Mouse (Mus musculus) liver, adult 10 weeks (tissue): ENCODE data around the gene Slc30a7. TPM values are rescaled to one million over a fixed set of nuclear protein-coding genes. Genes with fewer than 3 reads are reported as not detected.

ENCODE experiments used
- polyA plus RNA-seq: library from polyadenylated mRNA; stranded (reverse); fragments of 350-450 nt; fragmentation: Illumina TruSeq; extraction: RNeasy Lipid Tissue Mini Kit (QIAGEN cat#74804); gene quantifications from one replicate; pipeline ENCODE4 v1.2.3, GENCODE M21; 2014; ENCODE audit warnings: low read depth, low replicate concordance

Slc30a7 gene
- polyA plus RNA-seq, result 14.2 TPM

DNA sequence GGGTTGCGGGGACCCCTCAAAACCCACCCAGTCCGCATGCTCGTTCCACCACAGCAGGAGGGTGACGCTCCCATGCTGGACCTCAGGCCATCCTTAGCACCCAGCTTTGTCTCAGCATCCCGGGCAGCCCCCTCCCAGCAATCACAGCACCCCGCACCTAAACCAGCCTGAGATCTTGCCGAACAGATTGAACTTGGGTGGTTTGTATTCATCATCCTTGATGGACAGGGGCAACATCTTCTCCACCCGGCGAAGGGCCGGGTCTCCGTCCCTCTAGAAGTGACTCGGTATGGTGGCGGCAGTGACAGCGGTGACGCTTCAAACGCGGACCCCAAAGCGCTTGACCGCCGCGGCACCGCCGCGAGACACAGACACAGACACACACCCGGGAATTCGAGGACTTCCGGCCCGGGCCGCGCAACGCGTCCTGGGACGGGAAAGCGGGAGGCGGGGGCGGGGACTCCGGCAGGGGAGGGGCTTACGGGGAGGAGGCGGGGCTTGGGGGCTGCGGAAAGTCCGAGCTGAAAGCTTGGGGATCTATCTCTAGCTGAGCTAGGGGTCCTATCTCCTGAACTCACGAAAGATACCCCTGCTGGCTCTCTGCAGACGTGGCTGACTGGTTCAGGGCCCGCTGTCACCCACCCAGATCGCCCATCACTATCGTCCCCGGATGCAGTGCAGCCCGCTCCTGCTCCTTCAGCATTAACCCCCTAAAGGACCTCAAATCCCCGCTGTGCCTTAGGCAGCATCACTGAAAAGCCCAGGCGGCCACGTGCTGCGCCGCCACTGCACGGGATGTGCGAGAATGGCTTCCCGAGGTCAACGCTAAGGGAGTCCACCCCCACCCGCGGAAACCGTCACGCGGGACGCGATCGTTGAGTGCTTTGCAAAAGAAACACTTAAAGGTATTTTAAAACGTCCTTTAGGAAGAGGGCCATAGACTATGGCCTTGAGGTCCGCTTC is at the start of gene Slc30a7, which contains the start of gene Extl2:
Gene Slc30a7 (minus strand): TSS at position 429 of the 963 bp plus-strand sequence.
Gene Extl2 (plus strand): TSS at position 485 of the 963 bp plus-strand sequence.

Other genes starting within 250 kb of the Slc30a7 start
- gene Dph5, start 119.6 kb downstream of the Slc30a7 start, polyA plus RNA-seq, result 7.2 TPM
- gene Extl2, start 56 bp upstream of the Slc30a7 start, polyA plus RNA-seq, result 7.1 TPM
- gene Vcam1, start 122.3 kb upstream of the Slc30a7 start, polyA plus RNA-seq, result 10.2 TPM
- not detected for gene Gpr88, start 246.1 kb upstream of the Slc30a7 start, polyA plus RNA-seq